Mouse (Mus musculus) hindbrain, embryonic 16.5 days (tissue): ENCODE data around the gene Trim15. TPM values are rescaled to one million over a fixed set of nuclear protein-coding genes. Genes with fewer than 3 reads are reported as not detected.

Experiments used
- ATAC-seq: fragments of 200-750 bp; cut with Nextera tagmentation; 2 replicates; pipeline ENCODE4 v1.8.0; 2017; ENCODE audit warnings: moderate TSS enrichment, moderate library complexity
- H3K27ac ChIP-seq: fragments of 300-500 bp; sonication (generic); 2 replicates; pipeline ENCODE4 v1.5.1; 2014; ENCODE audit warnings: low read depth, mild to moderate bottlenecking, control low read depth, low read length, moderate library complexity
- H3K27me3 ChIP-seq: fragments of 300-500 bp; sonication (generic); replicated peaks from 2 replicates; pipeline ENCODE4 v1.6.1; 2014; ENCODE audit warnings: low read length; ENCODE audit not compliant: control insufficient read depth, insufficient read depth
- H3K36me3 ChIP-seq: fragments of 300-500 bp; sonication (generic); 2 replicates; pipeline ENCODE4 v1.6.1; 2014; ENCODE audit warnings: mild to moderate bottlenecking, low read length, moderate library complexity, mixed read lengths; ENCODE audit not compliant: control insufficient read depth, insufficient read depth
- H3K4me1 ChIP-seq: fragments of 300-500 bp; sonication (generic); 2 replicates; pipeline ENCODE4 v1.6.1; 2014; ENCODE audit warnings: low read depth, low read length; ENCODE audit not compliant: control insufficient read depth, insufficient read depth
- H3K4me2 ChIP-seq: fragments of 300-500 bp; sonication (generic); 2 replicates; pipeline ENCODE4 v1.6.1; 2014; ENCODE audit warnings: mild to moderate bottlenecking, low read length, control low read depth, moderate library complexity
- H3K4me3 ChIP-seq: fragments of 300-500 bp; sonication (generic); 2 replicates; pipeline ENCODE4 v1.5.1; 2014; ENCODE audit warnings: mild to moderate bottlenecking, low read length, control low read depth, moderate library complexity
- H3K9ac ChIP-seq: fragments of 300-500 bp; sonication (generic); 2 replicates; pipeline ENCODE4 v1.6.1; 2014; ENCODE audit warnings: low read depth, mild to moderate bottlenecking, control low read depth, low read length, moderate library complexity
- H3K9me3 ChIP-seq: fragments of 300-500 bp; sonication (generic); 2 replicates; pipeline ENCODE4 v1.6.1; 2014; ENCODE audit warnings: mild to moderate bottlenecking, low read length, moderate library complexity; ENCODE audit not compliant: control insufficient read depth
- WGBS: fragments of 180-500 bp; shearing (Covaris S2); extraction: QIAGEN DNeasy Blood & Tissue Kit; methylation state at CpG from one replicate; pipeline ENCODE4 v1.1.7; 2014; 5-methylcytosine and 5-hydroxymethylcytosine counted together
- polyA plus RNA-seq: library from polyadenylated mRNA; unstranded; fragments of >200 nt; fragmentation: Nextera tagmentation; extraction: Ambion mirVana; gene quantifications from 2 replicates; pipeline ENCODE4 v1.2.1, GENCODE M21; 2015

Gene Trim15
- polyA plus RNA-seq, 1 experiment from 2014 or later = 1.1 TPM

DNA sequence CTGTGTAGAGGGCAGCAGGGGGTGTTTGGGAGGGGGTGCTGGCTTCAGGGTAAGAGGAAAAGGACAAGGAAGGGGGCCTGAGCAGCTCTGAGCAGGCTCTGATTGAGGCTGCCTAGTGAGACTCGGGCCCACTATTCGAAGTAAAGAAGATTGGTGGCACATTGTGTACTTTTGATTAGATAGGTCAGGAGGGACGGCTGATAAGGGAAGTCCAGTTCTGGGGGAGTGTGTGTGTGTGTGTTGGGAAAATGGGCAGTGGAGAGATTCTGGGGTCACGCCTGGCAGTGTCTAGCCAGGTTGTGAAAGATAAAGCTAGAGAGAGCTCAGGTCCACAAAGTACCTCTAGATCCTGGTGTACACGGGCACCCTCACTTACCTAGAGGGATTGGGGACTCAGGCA is 15.4 kb downstream of the Trim15 start:
- Histone ChIP-seq H3K9me3 (no peaks in the 10 kb centered on the region), H3K36me3 (peaks cover 39% of the 10 kb centered on the region), H3K27ac (no peak overlapping the region), H3K4me1 (no peaks in the 10 kb centered on the region), H3K4me3 (no peak overlapping the region), H3K27me3 (no peaks in the 10 kb centered on the region), H3K9ac (no peak overlapping the region), H3K4me2 (no peak overlapping the region)
- WGBS = 97% methylated on average over 5 of the region's 5 CpGs
- ATAC-seq = no peak

DNA sequence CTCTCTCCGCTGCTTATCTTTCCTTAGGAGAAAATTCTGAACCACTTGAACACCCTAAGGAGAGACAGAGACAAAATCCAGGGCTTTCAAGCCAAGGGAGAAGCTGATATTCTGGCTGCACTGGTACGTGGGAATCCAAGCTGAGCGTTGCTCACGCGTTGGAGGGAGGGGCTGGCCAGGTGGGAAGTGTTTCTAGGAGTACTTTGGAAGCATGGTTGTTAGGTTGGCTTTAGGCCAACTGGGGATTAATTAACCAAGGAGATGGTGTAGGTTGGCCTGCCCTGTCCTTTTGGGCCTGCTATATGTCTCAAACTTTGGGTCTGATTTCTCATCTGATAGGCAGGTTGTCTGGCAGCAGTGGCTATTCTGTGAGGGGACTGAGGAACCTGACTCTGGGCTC is 15.8 kb downstream of the Trim15 start:
- no peaks in the 10 kb centered on the region for H3K4me1 ChIP-seq
- no peak overlapping the region for H3K27ac ChIP-seq
- no peaks in the 10 kb centered on the region for H3K27me3 ChIP-seq
- ATAC-seq = no peak
- 86% methylated on average over 5 of the region's 5 CpGs for WGBS
- H3K4me2 ChIP-seq = no peak overlapping the region
- H3K4me3 ChIP-seq = no peak overlapping the region
- no peaks in the 10 kb centered on the region for H3K9me3 ChIP-seq
- H3K36me3 ChIP-seq = peaks cover 36% of the 10 kb centered on the region
- no peak overlapping the region for H3K9ac ChIP-seq

DNA sequence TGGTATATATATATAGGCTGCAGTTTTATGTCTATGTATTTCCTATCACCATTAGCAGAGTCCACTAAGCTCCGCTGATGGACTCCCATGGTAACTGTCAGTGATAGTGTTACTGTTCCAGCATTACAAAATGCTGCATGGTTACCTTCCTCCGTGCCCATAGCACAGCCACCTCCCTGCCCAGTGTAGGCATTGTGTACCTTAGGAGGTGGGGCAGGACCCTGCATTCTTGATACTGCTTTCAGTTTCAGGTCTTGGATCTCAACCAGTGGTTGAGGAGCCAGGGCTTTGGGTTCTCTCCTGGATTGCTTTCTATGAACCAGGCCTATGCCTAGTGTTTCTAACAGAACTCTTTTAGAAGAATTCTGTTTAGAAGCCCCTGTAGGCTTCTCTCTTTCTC is 17.0 kb downstream of the Trim15 start:
- H3K4me2 ChIP-seq = no peak overlapping the region
- 89% methylated on average over 2 of the region's 2 CpGs for WGBS

DNA sequence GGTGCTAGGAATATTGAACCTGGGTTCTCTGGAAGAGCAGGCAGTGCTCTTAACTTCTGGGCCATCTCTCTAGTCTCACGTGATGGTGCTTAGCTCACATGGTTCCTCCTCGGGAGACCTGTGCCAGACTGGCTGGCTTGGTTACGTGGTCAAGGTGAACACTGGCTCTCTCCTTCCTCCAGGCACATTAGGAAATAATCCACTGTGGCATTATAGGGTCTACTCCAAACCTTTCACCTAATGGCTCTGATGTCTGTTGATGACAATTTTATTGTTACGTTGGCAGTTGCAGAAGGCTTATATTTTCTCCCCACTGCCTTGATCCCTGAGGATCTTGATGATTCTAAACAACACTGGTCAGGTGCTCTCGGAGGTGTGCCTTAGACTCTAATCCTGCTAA is 18.1 kb downstream of the Trim15 start:
- Histone ChIP-seq H3K9me3 (no peaks in the 10 kb centered on the region), H3K27me3 (no peaks in the 10 kb centered on the region), H3K9ac (no peak overlapping the region), H3K4me2 (no peak overlapping the region), H3K4me1 (no peaks in the 10 kb centered on the region), H3K36me3 (peaks cover 27% of the 10 kb centered on the region), H3K4me3 (no peak overlapping the region), H3K27ac (no peak overlapping the region)
- 85% methylated on average over 5 of the region's 5 CpGs for WGBS
- ATAC-seq = no peak

More for the DNA sequence above, 17.0 kb downstream of the Trim15 start:
- ATAC-seq = no peak
- Histone ChIP-seq H3K27ac (no peak overlapping the region), H3K27me3 (no peaks in the 10 kb centered on the region), H3K9me3 (no peaks in the 10 kb centered on the region), H3K9ac (no peak overlapping the region), H3K4me1 (no peaks in the 10 kb centered on the region), H3K36me3 (peaks cover 36% of the 10 kb centered on the region), H3K4me3 (no peak overlapping the region)

DNA sequence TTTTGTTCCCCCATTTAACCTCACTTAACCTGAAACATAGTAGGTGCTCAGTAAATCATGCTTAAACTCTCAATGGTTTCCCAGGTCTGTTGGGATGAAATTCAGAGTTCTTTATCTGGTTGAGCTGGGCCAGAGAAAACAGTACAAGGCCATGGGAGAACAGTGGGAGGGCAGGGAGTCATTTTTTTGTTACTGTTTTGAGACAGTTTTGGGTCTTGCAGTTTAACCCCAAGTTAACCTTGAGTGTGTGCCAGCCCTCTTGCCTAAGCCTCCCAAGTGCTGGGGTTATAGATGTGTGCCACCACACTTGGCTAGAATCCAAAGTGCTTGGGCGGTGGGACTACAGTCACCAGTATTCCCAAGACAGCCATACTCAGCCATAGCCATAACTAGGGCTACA is 22.3 kb downstream of the Trim15 start:
- Histone ChIP-seq H3K4me3 (no peak overlapping the region), H3K4me2 (no peak overlapping the region), H3K4me1 (no peaks in the 10 kb centered on the region), H3K36me3 (0 out of 2 replicates have a peak, but pooled peaks cover 5% of the 10 kb centered on the region), H3K27me3 (no peaks in the 10 kb centered on the region), H3K27ac (no peak overlapping the region), H3K9me3 (no peaks in the 10 kb centered on the region), H3K9ac (no peak overlapping the region)
- WGBS = 67% methylated on average over 1 of the region's 1 CpGs
- no peak for ATAC-seq

DNA sequence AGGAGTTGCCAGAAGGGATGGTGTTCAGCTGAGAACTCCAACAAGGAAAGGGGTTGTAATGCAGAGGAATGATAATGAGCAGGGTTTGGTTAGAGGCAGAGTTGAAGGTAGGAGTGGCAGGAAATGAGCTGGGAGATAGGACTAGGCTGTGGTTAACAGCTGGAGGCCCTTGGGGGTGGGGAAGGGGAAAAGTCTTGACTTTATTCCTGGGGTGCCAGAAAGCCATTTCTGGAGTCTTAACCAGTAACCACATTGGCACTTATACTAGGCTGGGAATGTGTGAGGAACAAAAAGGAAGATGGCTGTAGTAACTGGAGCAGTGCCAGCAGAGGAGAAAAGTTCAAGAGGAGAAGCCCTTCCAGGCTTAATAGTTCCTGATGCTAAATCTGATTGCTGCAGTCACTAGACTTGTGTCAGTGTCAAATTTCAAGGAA is 22.7 kb downstream of the Trim15 start:
- no peak for ATAC-seq
- Histone ChIP-seq H3K27ac (no peak overlapping the region), H3K27me3 (no peaks in the 10 kb centered on the region), H3K4me2 (no peak overlapping the region), H3K4me3 (no peak overlapping the region), H3K9ac (no peak overlapping the region), H3K4me1 (no peaks in the 10 kb centered on the region; the same call in 1 of the 2 replicates), H3K9me3 (no peaks in the 10 kb centered on the region), H3K36me3 (0 out of 2 replicates have a peak, but pooled peaks cover 5% of the 10 kb centered on the region)

DNA sequence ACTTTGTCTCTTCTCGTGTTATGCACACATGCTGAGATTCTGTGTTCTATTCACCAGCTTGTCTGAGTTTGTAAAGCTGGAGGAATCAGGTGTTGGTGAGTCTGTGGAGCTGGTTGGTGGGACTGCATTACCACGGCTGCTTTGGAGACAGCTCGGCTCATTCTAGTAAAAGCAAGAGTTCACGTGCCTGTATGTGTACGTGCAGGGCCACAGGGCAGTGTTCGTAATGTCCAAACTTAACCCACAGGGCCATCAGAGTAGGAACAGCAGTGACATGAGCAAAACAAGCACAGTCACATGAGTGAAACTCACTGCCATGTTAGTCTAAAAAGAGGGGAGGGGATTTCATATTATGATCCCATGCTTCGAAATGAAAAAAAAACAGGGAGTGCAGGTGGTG is 23.3 kb downstream of the Trim15 start:
- H3K27me3 ChIP-seq = no peaks in the 10 kb centered on the region
- H3K4me1 ChIP-seq = no peaks in the 10 kb centered on the region; the same call in 1 of the 2 replicates
- no peak overlapping the region for H3K4me3 ChIP-seq
- 76% methylated on average over 7 of the region's 7 CpGs for WGBS
- no peak overlapping the region for H3K4me2 ChIP-seq
- ATAC-seq = no peak
- H3K36me3 ChIP-seq = 0 out of 2 replicates have a peak, but pooled peaks cover 5% of the 10 kb centered on the region
- H3K9ac ChIP-seq = no peak overlapping the region
- no peak overlapping the region for H3K27ac ChIP-seq
- no peaks in the 10 kb centered on the region for H3K9me3 ChIP-seq

DNA sequence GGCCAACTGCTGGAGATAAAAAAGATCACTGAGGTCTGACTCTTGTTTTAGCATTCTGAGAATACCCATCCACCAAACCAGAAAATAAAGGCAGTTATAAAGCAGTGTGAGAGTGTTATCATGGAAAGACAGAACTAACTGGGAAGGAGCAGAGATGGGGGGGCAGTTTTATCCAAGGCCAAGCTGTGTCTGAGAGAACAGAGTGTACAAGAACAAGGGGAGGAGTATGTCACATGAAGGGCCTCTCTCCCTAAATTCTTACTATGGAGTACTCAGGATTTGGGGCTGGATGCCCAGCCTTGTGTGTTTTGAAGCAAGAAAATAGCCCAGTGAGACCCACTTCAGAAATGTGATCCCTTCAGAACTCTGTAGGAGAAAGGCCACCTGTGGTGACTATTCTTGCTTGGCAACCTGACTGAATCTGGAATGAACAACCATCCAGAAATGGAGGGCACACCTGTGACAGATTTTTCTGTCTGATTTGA is 26.0 kb downstream of the Trim15 start:
- no peaks in the 10 kb centered on the region for H3K27me3 ChIP-seq
- no peak for ATAC-seq
- H3K4me1 ChIP-seq = peaks cover 10% of the 10 kb centered on the region

DNA sequence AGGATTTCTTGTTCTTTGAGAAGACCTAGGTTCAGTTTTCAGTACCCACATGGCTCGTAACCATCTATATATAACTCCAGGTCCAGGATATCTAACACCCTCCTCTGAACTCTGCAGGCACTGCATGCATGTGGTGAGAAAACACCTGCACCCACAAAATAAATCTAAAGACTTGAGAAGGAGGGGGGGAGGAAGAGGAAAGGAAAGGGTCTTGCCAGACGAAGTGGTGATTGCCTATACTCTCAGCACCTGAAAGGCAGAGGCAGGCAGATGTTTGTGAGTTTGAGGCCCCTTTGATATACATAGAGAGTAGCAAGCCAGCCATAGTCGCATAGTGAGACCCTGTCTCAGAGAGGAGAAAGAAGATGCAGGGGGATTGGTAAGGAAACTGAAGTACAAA is 27.1 kb downstream of the Trim15 start:
- peaks cover 13% of the 10 kb centered on the region for H3K4me1 ChIP-seq
- 0 out of 2 replicates have a peak, but pooled peaks cover 2% of the 10 kb centered on the region for H3K36me3 ChIP-seq
- H3K9me3 ChIP-seq = no peaks in the 10 kb centered on the region
- H3K4me2 ChIP-seq = no peak overlapping the region
- ATAC-seq = no peak
- H3K27me3 ChIP-seq = no peaks in the 10 kb centered on the region
- no peak overlapping the region for H3K27ac ChIP-seq
- no peak overlapping the region for H3K9ac ChIP-seq
- no peak overlapping the region for H3K4me3 ChIP-seq
- WGBS = 88% methylated on average over 3 of the region's 3 CpGs

More for the DNA sequence above, 26.0 kb downstream of the Trim15 start:
- Histone ChIP-seq H3K4me2 (no peak overlapping the region), H3K9me3 (no peaks in the 10 kb centered on the region), H3K4me3 (no peak overlapping the region), H3K36me3 (0 out of 2 replicates have a peak, but pooled peaks cover 2% of the 10 kb centered on the region), H3K9ac (no peak overlapping the region), H3K27ac (no peak overlapping the region)

DNA sequence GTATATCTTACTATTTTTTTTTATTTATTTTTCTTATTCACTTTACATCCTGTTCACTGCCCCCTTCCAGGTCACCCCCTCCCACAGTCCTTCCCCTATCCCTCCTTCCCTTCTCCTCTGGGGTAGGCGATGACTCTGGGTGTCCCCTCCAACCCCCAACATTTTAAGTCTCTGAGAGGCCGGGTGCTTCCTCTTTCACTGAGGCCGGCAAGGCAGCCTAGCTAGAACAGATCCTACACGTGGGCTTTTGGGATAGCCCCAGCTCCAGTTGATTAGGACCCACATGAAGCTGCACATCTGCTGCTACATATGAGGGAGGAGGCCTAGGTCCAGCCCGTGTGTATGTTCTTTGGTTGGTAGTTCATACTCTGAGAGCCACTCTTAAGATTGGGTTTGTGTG is 28.0 kb downstream of the Trim15 start:
- ATAC-seq = no peak
- H3K4me3 ChIP-seq = no peak overlapping the region
- no peak overlapping the region for H3K9ac ChIP-seq

More for the DNA sequence above, 28.0 kb downstream of the Trim15 start:
- Histone ChIP-seq H3K27ac (no peak overlapping the region), H3K27me3 (no peaks in the 10 kb centered on the region), H3K4me2 (no peak overlapping the region), H3K36me3 (0 out of 2 replicates have a peak, but pooled peaks cover 2% of the 10 kb centered on the region), H3K4me1 (peaks cover 13% of the 10 kb centered on the region), H3K9me3 (no peaks in the 10 kb centered on the region)
- 89% methylated on average over 5 of the region's 5 CpGs for WGBS
